Mouse (Mus musculus) E14TG2a.4 (cell line): Measurements from ENCODE around the gene Adprh.

Experiments used
- CTCF ChIP-seq: conservative IDR thresholded peaks from 2 replicates; pipeline ENCODE4 v1.5.1; 2014; ENCODE audit warnings: low read length
- NANOG ChIP-seq: IDR thresholded peaks from 2 replicates; pipeline ENCODE4 v1.6.1; 2014; ENCODE audit warnings: borderline replicate concordance, low read length, mixed read lengths

GRCm38 (mm10) chr16:38406708-38407107, 45.8 kb downstream of the Adprh start:
- no peak for TF ChIP-seq CTCF
- no peak for TF ChIP-seq NANOG
